Mouse (Mus musculus): Measurements from ENCODE around the gene Bicd2. TPM values are rescaled to one million over a fixed set of nuclear protein-coding genes. Genes with fewer than 3 reads are reported as not detected.

The Bicd2 gene
- total RNA-seq, 2 experiments from 2014 or later, result 45.7 to 51.4 TPM

- DNase-seq (ENCODE audit: low spot score in 2 of 2), result no peak
Observed at GRCm38 (mm10) chr13:49394886-49395447, 53.6 kb downstream of the Bicd2 start.

- no peak for DNase-seq (ENCODE audit: low spot score in 2 of 2)
Observed at GRCm38 (mm10) chr13:49396798-49397197, 55.4 kb downstream of the Bicd2 start.

- no peak for DNase-seq (ENCODE audit: low spot score in 2 of 2)
Observed at GRCm38 (mm10) chr13:49398191-49398590, 56.8 kb downstream of the Bicd2 start.

DNA sequence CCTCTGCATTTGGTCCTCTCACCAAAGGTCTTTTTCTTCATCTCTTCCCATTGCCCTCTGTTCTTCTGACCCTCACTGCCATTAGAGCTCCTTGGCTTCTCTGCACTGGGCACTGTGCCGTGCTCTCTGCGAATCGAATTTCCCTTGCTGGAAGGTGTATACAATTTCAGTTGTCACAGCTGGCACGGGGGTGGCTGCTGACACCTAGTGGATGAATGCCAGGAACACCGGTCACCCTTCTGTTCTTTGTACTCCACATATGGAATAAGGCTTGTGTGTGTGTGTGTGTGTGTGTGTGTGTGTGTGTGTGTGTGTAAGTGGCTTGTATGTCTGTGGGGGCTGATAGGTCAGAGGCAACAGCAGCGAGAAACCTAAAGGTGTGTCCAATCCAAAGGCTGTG lies 58.8 kb downstream of the Bicd2 start:
- DNase-seq (ENCODE audit: low spot score in 2 of 2), result no peak

- no peak for DNase-seq (ENCODE audit: low spot score in 2 of 2)
Observed at GRCm38 (mm10) chr13:49402628-49403027, 61.2 kb downstream of the Bicd2 start.

DNA sequence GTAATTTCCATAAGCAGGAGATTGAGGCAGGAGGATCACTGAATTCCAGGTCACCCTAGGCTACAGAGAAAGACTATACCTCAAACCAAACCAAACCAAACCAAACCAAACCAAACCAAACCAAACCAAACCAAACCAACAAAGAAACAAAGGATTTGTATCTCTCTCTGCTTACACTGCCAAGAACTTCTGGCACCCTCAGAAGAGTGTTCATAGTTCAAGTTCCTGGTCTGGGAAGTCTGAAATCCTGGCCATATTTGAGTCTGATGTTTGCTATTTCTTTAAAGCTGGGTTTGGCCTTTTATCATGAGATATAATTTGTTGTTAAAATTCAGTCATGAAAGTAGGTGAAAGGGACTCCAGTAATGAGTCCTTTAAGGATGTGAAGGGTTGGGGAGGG lies 66.4 kb downstream of the Bicd2 start:
- no peak for DNase-seq (ENCODE audit: low spot score in 2 of 2)

DNA sequence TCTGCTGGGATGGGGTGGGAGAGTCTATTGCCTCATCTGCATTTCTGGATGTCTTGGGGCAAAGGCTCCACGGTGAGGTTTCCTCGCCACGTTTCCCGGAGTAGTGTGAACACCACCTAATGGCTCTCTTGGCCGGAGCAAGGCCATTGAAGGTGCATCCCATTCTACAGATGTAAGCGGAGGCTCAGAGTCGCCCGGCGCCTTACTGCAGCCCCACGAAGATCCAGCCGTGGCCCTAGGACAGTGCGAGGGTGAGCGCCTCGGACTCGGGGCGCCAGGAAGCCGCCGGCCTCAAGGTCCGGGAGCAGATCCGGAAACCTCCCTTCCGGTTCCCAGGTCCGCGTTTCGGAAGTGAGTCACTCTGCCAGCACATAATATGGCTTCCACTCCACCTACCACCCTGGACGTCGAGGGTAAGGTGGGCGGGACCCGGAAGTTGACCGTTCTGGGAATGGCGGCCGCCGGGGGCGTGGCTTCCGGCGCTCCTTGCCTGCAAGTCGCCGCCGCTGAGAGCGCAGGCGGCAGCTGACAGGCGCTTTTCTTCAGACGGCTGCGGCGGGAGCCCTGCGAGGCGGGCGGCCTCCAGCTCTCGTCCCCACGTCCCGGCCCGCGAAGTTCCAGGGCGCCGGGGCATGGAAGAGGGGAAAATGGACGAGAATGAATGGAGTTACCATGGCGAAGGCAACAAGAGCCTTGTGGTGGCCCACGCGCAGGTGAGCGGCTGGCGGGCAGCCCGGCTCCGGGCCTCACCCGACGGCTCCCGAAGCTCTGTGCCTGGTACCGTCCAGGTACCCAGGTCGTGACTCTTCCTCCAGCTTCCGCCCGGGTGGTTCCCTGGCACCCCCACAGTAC lies 79.6 kb downstream of the Bicd2 start, which contains the start of gene Ippk:
TSS of gene Ippk (plus strand) at position 496 of the 852 bp plus-strand sequence.
- DNase-seq (ENCODE audit: low spot score in 2 of 2), result peak; percentile 94

- peak in 1 of 2 experiments; percentile 34 for DNase-seq (ENCODE audit: low spot score in 2 of 2)
Observed at GRCm38 (mm10) chr13:49421606-49421917, 80.2 kb downstream of the Bicd2 start.

GRCm38 (mm10) chr13:49421959-49422358 lies 80.6 kb downstream of the Bicd2 start:
- DNase-seq (ENCODE audit: low spot score in 2 of 2), result no peak

GRCm38 (mm10) chr13:49426736-49427135 lies 85.4 kb downstream of the Bicd2 start:
- peak in 1 of 2 experiments; percentile 49 for DNase-seq (ENCODE audit: low spot score in 2 of 2)

DNA sequence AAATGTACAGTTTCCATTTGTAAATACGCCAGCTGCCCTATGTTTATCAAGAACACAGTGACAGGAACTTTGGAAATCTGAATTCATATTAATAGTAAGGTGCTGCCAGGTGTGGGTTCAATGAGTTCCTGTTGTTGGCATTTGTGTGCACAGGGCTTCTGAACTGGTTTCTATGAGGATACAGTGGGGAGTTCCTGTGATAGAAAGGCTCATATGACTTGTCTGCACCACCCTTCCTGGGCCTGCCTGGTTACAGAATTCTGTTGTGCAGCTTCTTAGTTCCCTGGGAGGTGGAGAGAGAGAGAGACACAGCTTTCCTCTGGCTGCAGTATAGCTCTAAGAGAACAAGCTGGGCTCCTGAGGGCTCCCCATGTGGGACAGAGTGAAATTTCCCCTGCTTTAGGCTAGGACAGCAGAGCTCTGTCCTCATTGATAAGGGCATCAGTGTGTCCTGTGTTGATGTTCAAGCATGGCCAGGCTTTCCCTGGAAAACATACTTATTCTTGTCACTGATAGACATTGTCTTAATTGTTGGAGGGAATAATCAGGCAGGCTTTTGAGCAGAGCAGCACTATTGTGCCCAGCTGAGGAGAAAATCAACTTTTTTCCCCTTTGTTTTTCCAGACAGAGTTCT lies 86.8 kb downstream of the Bicd2 start:
- DNase-seq (ENCODE audit: low spot score in 2 of 2), result no peak

- no peak for DNase-seq (ENCODE audit: low spot score in 2 of 2)
Observed at GRCm38 (mm10) chr13:49430529-49430928, 89.1 kb downstream of the Bicd2 start.

DNA sequence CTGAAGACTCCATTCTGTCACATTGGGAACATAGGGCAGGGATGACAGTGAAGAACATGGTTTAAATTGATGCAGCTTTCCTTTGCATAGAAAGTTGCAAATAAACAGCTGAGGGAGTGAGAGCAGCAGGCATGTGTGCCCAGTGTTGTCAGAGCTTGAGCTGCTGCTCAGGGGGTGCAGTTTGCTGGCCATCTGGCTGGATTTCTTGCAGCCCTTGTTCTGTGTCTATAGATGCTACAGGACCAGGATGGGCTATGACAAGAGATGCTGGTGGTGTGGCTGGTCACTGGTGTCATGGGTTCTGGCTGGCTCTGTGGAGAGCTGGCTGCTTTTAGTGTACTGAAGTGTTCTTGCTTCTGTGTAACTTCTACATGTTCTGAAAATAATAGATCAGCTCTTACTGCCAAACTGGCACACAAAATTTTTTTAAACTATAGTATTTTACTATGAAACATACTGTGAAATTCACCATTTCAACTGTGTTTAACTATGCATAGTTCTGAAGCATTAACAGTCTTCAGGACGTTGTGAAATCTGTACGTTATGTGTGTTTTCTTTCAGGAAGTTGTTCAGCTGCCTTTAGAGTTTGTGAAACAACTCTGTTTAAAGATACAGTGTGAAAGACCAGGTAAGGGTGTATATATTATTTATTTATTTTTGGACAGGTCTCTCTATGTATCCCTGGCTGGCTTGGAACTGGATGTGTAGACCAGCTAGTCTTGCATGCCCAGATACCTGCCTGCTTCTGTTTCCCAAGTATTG lies 92.1 kb downstream of the Bicd2 start:
- DNase-seq (ENCODE audit: low spot score in 2 of 2), result no peak

DNA sequence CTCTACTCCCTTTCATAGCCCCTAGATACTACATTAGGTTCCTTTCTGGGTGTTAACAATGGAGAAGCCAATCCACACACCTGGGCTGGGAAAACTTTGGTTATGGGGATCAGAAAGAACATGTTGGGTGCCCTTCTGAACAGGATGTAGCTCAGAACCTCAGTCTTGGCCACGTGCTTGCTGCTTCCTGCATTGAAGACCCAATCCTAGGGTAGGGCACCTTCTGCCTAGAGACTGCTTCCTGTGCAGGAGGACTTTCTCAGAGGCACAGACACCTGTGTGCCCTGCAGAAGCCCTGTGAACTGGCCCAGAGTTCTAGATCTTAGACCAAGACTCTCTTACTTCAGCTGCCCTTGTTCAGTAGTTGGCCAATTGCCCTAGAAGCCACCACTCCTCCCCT lies 94.4 kb downstream of the Bicd2 start:
- DNase-seq (ENCODE audit: low spot score in 2 of 2), result no peak

GRCm38 (mm10) chr13:49436170-49436569 lies 94.8 kb downstream of the Bicd2 start:
- no peak for DNase-seq (ENCODE audit: low spot score in 2 of 2)

Other genes starting within 250 kb of the Bicd2 start
- gene Wnk2, start 193.6 kb upstream of the Bicd2 start, total RNA-seq (2021), result 1 to 10 TPM; 2.3 TPM
- gene Ninj1, start 154.1 kb upstream of the Bicd2 start, total RNA-seq (2021), result 10 to 100 TPM; 60.6 to 78.3 TPM
- 10 to 100 TPM; 53.2 to 60.3 TPM for gene Card19, start 125.5 kb upstream of the Bicd2 start, total RNA-seq (2021)
- gene Susd3, start 92.9 kb upstream of the Bicd2 start, total RNA-seq (2021), result 1 to 10 TPM; 1.5 to 9.9 TPM
- 1 to 10 TPM; 3.5 to 6.3 TPM for gene Fgd3, start 21.3 kb upstream of the Bicd2 start, total RNA-seq (2021)
- gene Ippk, start 79.7 kb downstream of the Bicd2 start, total RNA-seq (2021), result 10 to 100 TPM; 35.9 to 44.8 TPM
- gene Tes3-ps, start 151.7 kb downstream of the Bicd2 start, total RNA-seq (2021), result 1 to 10 TPM; 1.0 to 1.1 TPM
- gene Ecm2, start 163.2 kb downstream of the Bicd2 start, total RNA-seq (2021), result 1 to 10 TPM; 6.2 to 8.9 TPM
- 1 to 10 TPM; 2.8 to 7.6 TPM for gene Aspn, start 202.9 kb downstream of the Bicd2 start, total RNA-seq (2021)
- gene Omd, start 240.9 kb downstream of the Bicd2 start, total RNA-seq (2021), result 1 to 10 TPM; 5.6 to 6.3 TPM

Data from adrenal gland, adult 18-20 months (tissue).